Mouse (Mus musculus) C2C12 (cell line): ENCODE results near the gene Krtcap3. TPM values are rescaled to one million over a fixed set of nuclear protein-coding genes. Genes with fewer than 3 reads are reported as not detected.

Experiments
- H3K27me3 ChIP-seq: one replicate; pipeline ENCODE4 v1.6.1; 2011; ENCODE audit not compliant: control insufficient read depth, insufficient read depth, insufficient read length
- H3K36me3 ChIP-seq: one replicate; pipeline ENCODE4 v1.6.1; 2011; ENCODE audit not compliant: control insufficient read depth, insufficient read depth
- H3K4me3 ChIP-seq: one replicate; pipeline ENCODE4 v1.5.1; 2011; ENCODE audit warnings: mild to moderate bottlenecking, control low read depth; ENCODE audit not compliant: poor library complexity, insufficient read depth, severe bottlenecking
- H3K79me2 ChIP-seq: one replicate; pipeline ENCODE4 v1.6.1; 2011; ENCODE audit not compliant: control insufficient read depth, insufficient read depth
- H3K79me3 ChIP-seq: one replicate; pipeline ENCODE4 v1.6.1; 2011; ENCODE audit warnings: low read depth, control low read depth
- H3ac ChIP-seq: one replicate; pipeline ENCODE3; 2011; ENCODE audit warnings: low read depth; ENCODE audit not compliant: control insufficient read depth, insufficient read length
- CEBPB ChIP-seq: IDR thresholded peaks from one replicate; pipeline ENCODE4 v1.6.1; 2011; ENCODE audit warnings: low read depth, mild to moderate bottlenecking, control low read depth, moderate library complexity
- CTCF ChIP-seq: IDR thresholded peaks from one replicate; pipeline ENCODE4 v1.5.1; 2011; ENCODE audit not compliant: control insufficient read depth, insufficient read depth, insufficient read length
- FOSL1 ChIP-seq: IDR thresholded peaks from one replicate; pipeline ENCODE4 v1.8.0; 2011; ENCODE audit warnings: mild to moderate bottlenecking, low read length; ENCODE audit not compliant: poor library complexity, insufficient read depth, severe bottlenecking
- MAX ChIP-seq: IDR thresholded peaks from one replicate; pipeline ENCODE4 v1.6.1; 2011; ENCODE audit warnings: mild to moderate bottlenecking, control low read depth
- MYOD1 ChIP-seq: IDR thresholded peaks from one replicate; pipeline ENCODE4 v1.6.1; 2011; ENCODE audit warnings: low read depth; ENCODE audit not compliant: control insufficient read depth, insufficient read length
- MYOG ChIP-seq: IDR thresholded peaks from one replicate; pipeline ENCODE4 v1.6.1; 2011; ENCODE audit not compliant: control insufficient read depth, insufficient read length; ENCODE audit errors: extremely low read depth
- USF1 ChIP-seq: IDR thresholded peaks from one replicate; pipeline ENCODE4 v1.6.1; 2011; ENCODE audit warnings: low read depth, mild to moderate bottlenecking, control low read depth, moderate library complexity
- polyA plus RNA-seq: library from polyadenylated mRNA; unstranded; fragments of >200 nt; fragmentation: generic; extraction: Trizol; gene quantifications from one replicate; pipeline ENCODE4 v1.2.1, GENCODE M21; 2012; ENCODE audit warnings: missing spikeins

The Krtcap3 gene
- polyA plus RNA-seq, 1 experiment, result 0.88 TPM

DNA sequence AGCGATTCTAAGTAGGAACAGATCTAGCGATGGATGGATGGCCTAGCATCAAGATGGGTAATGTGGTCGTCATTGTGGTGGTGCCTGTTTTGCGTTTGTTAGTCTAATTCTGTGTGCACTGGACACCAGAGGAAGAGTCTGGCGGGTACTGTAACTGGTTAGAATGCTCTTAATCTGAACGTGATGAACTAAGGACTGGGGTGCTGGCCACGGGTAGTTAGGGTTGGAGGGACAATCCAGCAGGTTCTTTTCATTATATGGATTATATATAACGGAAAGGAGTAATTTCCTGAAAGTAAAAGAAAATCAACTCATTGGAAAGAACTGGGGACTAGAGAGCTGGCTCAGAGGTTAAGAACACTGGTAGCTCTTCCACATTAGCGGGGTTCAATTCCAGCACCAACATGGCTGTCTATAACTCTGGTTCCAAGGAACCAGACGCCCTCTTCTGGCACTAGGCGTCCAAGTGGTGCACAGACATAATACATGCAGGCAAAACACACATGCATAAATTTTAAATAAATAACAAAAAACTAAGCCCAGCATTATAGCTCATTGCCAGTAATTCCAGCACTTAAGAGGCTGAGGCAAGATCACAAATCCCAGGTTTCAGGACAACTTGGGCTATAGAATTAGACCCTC lies 30.1 kb upstream of the Krtcap3 start:
- peaks cover 50% of the 10 kb centered on the region for H3K79me2 ChIP-seq
- TF ChIP-seq CTCF (no peak), MYOD1 (no peak), MAX (no peak), MYOG (no peak), CEBPB (no peak), USF1 (no peak), FOSL1 (no peak)
- peaks cover 33% of the 10 kb centered on the region for H3K79me3 ChIP-seq
- peak overlapping the region; percentile 64 for H3ac ChIP-seq
- peaks cover 3% of the 10 kb centered on the region for H3K36me3 ChIP-seq
- peak overlapping the region; percentile 76 for H3K4me3 ChIP-seq
- no peaks in the 10 kb centered on the region for H3K27me3 ChIP-seq

DNA sequence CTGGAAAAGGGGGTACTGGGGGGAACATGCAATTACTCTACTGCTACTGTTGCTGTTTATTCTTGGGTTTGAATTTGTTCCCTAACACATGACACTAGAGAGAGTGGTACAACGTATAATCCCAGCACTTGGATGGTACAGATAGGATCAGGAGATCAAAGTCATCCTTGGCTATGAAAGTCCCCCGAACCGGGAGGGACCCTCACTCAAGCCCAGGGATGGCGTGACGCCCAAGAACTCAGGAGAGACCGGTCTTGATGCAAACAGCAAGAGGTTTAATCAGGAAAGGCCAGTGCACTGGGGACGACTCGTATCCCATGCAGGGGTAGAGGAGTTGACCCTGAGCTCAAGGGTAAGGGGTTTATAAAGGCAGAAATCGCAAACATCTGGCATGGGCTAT lies 28.8 kb upstream of the Krtcap3 start:
- Histone ChIP-seq H3ac (no peak overlapping the region), H3K79me3 (peaks cover 21% of the 10 kb centered on the region), H3K27me3 (no peaks in the 10 kb centered on the region), H3K36me3 (no peaks in the 10 kb centered on the region), H3K4me3 (no peak overlapping the region), H3K79me2 (peaks cover 38% of the 10 kb centered on the region)
- TF ChIP-seq CEBPB (no peak), USF1 (no peak), CTCF (no peak), FOSL1 (no peak), MYOG (no peak), MYOD1 (no peak), MAX (no peak)

DNA sequence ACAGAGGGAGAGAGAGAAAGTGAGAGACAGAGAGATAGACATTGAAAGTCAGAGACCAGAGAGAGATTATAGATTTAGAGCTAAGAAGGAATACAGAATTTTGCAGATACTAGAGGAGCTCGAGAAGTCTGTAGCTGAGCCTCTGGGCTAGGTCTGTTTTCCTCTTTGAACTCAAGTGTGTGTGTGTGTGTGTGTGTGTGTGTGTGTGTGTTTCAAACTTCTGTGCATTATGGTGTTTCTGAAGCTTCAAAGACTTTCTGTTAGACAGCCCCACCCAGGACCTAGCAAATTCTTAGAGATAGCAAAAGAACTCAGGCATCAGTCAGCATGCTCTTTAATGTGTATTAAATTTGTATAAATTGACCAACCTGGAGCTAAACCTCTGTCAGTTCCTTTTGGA lies 24.9 kb upstream of the Krtcap3 start:
- no peaks in the 10 kb centered on the region for H3K79me3 ChIP-seq
- TF ChIP-seq USF1 (no peak), CEBPB (no peak), FOSL1 (no peak), CTCF (no peak), MYOD1 (no peak), MAX (no peak), MYOG (no peak)
- no peaks in the 10 kb centered on the region for H3K36me3 ChIP-seq
- H3K4me3 ChIP-seq, result no peak overlapping the region
- H3ac ChIP-seq, result no peak overlapping the region
- H3K27me3 ChIP-seq, result no peaks in the 10 kb centered on the region
- no peaks in the 10 kb centered on the region for H3K79me2 ChIP-seq

DNA sequence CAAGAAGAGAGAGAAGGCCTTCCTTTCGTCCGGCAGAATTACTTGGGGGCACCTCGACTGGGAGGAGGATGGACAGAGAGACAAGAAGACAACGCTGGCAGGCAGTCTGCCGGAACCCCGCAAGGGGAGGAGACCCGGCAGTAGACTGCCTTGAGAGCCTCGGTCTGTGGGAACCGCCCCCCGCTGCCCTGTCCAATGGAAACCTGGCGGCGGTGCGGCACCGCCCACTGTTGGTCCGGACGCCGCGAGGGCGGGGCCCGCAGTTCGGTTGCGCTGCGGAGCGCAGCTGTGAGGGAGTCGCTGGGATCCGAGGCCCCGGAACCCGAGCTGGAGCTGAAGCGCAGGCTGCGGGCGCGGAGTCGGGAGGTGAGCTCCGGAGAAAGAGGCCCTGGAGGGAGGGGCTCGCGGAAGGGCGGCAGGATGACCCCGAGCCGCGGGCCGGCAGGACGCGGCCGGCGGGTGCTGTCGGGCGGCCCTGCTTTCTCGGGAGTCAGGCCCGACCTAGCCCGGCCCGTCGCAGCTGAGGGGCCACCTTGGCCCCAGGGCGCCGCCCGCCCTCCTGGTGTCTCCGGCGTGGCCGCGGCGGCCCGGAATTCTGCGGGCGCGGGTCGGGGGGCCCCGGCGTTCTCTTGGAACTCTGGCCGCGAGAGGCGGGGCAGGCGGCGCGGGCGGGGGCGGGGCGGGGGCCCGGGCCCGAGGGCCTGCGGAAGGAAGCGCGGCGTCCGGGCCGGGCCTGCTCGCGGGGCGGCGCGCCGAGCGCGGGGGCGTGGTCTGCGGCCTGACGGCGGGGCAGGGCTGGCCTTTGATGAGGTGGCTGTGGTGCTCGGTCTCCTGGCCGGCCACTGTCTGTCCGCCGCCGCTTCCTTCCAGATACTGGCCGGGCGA lies 10.6 kb upstream of the Krtcap3 start, which contains the start of the genes Nrbp1 and Gm9970:
TSS of gene Nrbp1 (plus strand) at position 228 of the 885 bp plus-strand sequence.
TSS of gene Gm9970 (minus strand) at position 596 of the 885 bp plus-strand sequence.
- H3ac ChIP-seq, result peak within 1 kb of the TSS; percentile 77
- peak within 1 kb of the TSS; percentile 66 for H3K4me3 ChIP-seq
- peaks cover 31% of the 10 kb centered on the region for H3K79me2 ChIP-seq
- peaks cover 23% of the 10 kb centered on the region for H3K79me3 ChIP-seq
- no peaks in the 10 kb centered on the region for H3K27me3 ChIP-seq
- peaks cover 23% of the 10 kb centered on the region for H3K36me3 ChIP-seq
- no peak for TF ChIP-seq USF1
- TF ChIP-seq CTCF, result no peak
- no peak for TF ChIP-seq FOSL1
- TF ChIP-seq MAX, result no peak
- TF ChIP-seq MYOG, result no peak
- TF ChIP-seq CEBPB, result no peak
- no peak for TF ChIP-seq MYOD1

DNA sequence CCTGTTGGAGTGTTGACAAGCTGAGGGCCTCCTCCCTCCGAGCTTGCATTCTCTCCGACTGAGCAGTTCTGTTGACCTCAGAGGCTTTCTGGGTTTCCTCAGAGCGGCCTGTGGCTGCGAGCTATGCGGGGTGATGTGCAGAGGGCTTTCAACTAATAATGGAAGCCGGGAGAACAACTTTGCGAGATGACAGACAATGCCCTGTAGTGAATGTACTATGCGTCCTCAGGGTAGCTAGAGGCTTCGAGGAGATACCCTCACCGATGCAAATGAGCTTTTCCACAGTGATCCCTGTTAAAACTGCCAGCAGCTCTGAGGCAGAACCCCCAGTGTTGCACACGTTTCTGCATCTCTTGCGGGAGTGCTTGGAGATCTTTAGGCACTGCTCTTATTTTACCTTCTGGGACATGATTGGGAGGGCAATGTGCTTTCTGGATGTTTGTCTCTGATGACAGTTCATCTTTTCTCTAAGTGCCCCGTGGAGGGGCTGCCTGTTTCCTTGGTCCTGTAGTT lies 9.9 kb upstream of the Krtcap3 start:
- H3K36me3 ChIP-seq, result peaks cover 30% of the 10 kb centered on the region
- peak overlapping the region; percentile 77 for H3ac ChIP-seq
- H3K79me3 ChIP-seq, result peaks cover 23% of the 10 kb centered on the region
- peak overlapping the region; percentile 66 for H3K4me3 ChIP-seq
- no peaks in the 10 kb centered on the region for H3K27me3 ChIP-seq
- TF ChIP-seq USF1 (no peak), MYOD1 (no peak), FOSL1 (no peak), MYOG (no peak), CTCF (no peak), CEBPB (no peak), MAX (no peak)
- peaks cover 31% of the 10 kb centered on the region for H3K79me2 ChIP-seq
